Mouse (Mus musculus): ENCODE results near the gene Helt. TPM values are rescaled to one million over a fixed set of nuclear protein-coding genes. Genes with fewer than 3 reads are reported as not detected.
"Not testable (repeated sequence)": the region's sequence is repeated elsewhere in the genome, so short reads cannot be mapped to it uniquely, and the experiment has no call there.

Gene Helt
- polyA plus RNA-seq, 1 experiment from 2014 or later, result not detected

DNA sequence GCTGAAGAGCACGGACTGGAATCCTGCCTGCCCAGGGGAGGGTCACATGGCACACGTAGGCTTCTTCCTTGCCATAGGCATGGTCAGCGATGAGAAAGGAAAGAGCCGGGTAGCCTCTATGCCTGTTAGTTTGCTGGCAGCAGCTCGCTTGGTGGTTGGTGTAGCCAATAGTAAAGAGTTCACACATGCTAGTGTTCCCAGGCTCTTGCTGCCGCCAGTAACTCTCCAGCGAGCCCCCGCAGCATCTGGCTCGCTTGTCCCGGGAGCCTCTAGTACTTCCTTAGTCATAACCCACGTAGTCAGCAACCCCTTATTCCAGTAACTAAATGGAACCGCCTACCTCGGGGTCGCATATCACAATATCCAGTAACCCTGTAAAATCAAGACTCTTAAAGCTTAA lies 17.5 kb downstream of the Helt start:
- H3K27me3 ChIP-seq, result peaks cover 37% of the 10 kb centered on the region
- CTCF ChIA-PET, result interaction anchor here (0.9 to 1.9 kb wide), 4 partner anchors 10 to 66 kb away, joined by 3 to 4 read pairs (median 3); partner anchors contain the start of gene Slc25a4

DNA sequence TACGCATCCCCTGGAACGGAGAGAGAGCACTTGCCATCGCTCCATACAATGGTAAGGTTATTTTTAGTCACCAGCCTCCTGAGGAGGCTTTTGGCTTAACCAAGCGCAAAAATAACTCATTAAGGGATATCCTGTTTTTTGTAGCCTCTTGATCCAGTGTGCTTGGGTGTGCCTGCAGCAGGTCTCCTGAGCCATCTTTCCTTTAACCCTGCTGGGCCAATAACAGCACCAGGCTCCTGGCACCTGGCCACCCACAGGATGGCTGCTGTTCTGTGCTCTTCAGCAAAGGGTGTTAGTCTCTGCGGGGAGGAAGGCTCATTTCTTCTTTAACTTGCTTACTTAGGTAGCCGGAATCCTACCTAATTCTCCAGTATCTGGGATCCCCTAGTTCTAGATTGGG lies 23.7 kb downstream of the Helt start:
- POLR2A ChIA-PET, result no interaction called here
- TF ChIP-seq CTCF (IDR thresholded peaks at IDR 0.05), result no peak
- in situ Hi-C loops (cut with MboI; ENCODE audit: low pct_unique_long_range_greater_than_20kb), result no loop called here
- H3K27me3 ChIP-seq, result peaks cover 29% of the 10 kb centered on the region
- DNase-seq (ENCODE audit: low read depth, low spot score), result no peak
- CTCF ChIA-PET, result no interaction called here
- no peak for ATAC-seq

More for the DNA sequence above, 17.5 kb downstream of the Helt start:
- in situ Hi-C loops (cut with MboI; ENCODE audit: low pct_unique_long_range_greater_than_20kb), result no loop called here
- DNase-seq (ENCODE audit: low read depth, low spot score), result no peak
- no peak for TF ChIP-seq CTCF (IDR thresholded peaks at IDR 0.05)
- no peak for ATAC-seq
- POLR2A ChIA-PET, result no interaction called here

DNA sequence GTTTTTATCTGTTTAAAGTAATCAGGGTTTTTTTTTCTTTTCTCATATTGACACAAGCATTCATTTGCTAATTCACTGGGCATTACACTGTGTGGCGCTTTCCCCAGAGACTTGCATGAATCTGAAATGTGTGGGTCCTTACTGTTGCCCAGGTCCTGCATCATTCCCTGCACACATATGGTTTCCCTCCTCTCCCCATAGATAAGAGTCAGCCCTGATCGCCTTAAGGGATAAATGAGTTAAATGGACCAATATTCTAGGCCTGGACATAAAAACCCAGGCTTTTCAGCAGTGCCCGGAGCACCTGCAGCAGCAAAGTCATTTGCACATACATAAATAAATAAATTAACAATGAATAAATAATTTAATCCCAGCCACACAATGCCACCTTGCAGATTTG lies 24.3 kb downstream of the Helt start:
- TF ChIP-seq CTCF (IDR thresholded peaks at IDR 0.05), result no peak
- DNase-seq (ENCODE audit: low read depth, low spot score), result no peak
- ChIA-PET POLR2A (no interaction called here), CTCF (no interaction called here)
- in situ Hi-C loops (cut with MboI; ENCODE audit: low pct_unique_long_range_greater_than_20kb), result no loop called here
- H3K27me3 ChIP-seq, result peaks cover 35% of the 10 kb centered on the region
- ATAC-seq, result no peak

DNA sequence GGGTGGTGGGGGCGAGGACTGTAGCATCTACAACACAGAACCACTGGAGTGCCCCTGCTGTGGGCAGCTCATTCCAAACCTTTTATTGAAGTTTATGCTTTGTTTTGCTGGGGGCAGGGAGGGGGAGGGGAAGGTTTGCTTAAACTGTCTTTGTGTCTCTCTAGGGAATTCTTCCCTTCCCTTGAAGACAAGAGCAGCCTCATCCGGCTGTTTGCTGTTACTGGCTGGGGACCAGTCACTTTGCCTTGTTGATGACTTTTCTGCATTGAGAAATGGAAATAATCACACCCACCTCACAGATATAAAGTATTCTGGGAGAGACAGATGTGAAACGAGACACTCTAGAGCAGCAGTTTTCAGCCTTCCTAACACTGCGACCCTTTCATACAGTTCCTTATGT lies 27.7 kb downstream of the Helt start:
- ATAC-seq (no peak), DNase-seq (ENCODE audit: low read depth, low spot score) (no peak)
- ChIA-PET CTCF (no interaction called here), POLR2A (no interaction called here)
- peaks cover 47% of the 10 kb centered on the region for H3K27me3 ChIP-seq
- TF ChIP-seq CTCF (IDR thresholded peaks at IDR 0.05), result no peak
- in situ Hi-C loops (cut with MboI; ENCODE audit: low pct_unique_long_range_greater_than_20kb), result no loop called here

DNA sequence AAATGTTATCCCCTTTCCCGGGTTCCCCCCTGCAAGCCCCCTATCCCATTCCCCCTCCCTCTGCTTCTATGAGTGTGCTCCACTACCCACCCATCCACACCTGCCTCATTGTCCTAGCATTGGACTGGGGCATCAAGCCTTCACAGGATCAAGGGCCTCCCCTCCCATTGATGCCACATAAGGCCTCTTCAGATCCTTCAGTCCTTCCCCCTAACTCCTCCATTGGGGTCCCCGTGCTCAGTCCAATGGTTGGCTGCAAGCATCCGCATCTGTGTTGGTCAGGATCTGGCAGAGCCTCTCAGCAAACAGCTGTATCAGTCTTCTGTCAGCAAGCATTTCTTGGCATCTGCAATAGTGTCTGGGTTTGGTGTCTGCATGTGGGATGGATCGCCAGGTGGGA lies 30.3 kb downstream of the Helt start:
- ATAC-seq; in situ Hi-C loops (cut with MboI; ENCODE audit: low pct_unique_long_range_greater_than_20kb); POLR2A ChIA-PET; DNase-seq (ENCODE audit: low read depth, low spot score): not testable (repeated sequence)
- H3K27me3 ChIP-seq, result peaks cover 49% of the 10 kb centered on the region
- CTCF ChIA-PET, result interaction anchor here (0.7 kb wide), 1 partner anchor 103 kb away, joined by 3 read pairs; no protein-coding TSS in a partner anchor

DNA sequence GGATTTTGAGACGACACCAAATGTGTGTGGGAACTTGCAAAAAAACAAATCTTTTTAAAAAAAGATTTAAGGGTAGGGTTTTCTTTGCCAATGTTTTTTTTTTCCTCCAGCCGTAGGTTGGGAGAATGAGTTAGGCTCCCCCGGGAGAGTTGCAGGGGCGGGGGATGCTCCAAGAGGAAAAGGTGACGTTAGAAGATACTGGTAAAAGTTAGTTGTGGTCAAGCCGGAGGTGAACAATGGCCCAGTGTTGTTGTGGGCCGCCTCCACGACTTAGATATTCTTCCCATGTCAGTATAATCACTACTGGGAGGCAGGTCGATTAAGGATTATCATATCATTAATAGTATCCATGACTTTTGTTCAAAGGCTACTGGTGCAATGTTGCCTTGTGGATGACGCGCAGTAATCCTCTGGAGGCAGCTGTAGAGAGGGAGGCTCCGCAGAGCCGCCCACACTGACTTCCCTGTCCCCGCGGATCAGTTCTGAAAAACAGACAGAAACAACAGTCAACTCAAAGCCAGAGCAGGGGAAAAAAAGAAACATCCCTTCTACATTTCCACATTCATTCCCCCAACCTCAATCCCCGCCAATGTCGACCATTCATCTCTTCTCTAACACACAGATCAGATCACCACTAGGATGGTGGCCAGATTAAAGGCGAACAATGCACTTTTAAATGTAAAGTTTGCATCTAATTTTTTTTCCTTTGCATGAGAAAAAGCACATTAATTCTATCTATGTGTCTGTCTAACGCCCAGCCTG lies 36.4 kb downstream of the Helt start:
- ATAC-seq, result no peak
- TF ChIP-seq CTCF (IDR thresholded peaks at IDR 0.05), result no peak
- POLR2A ChIA-PET, result interaction anchor here (0.7 kb wide), 1 partner anchor 149 kb away, joined by 3 read pairs; no protein-coding TSS in a partner anchor

DNA sequence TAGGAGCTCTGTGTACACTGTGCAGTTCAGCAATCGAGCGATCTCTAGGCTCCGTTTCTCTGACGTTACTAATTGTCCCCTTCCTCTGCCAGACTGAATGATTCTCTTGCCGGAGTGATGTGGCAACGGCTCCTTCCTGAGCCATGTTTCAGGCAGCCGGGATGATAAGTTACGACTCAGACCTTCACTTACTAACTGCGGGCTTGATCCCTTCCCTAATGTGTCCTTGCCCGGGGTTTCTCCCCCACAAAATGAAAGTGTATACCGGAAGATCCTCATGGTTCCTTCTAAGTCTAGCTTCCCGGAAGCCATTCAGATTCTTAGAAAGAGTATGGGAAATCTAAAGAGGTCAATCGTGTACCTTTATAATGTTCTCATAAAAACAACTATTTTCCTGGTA lies 42.0 kb downstream of the Helt start:
- ChIA-PET POLR2A (no interaction called here), CTCF (interaction anchor here (0.9 kb wide), 1 partner anchor 23 kb away, joined by 3 read pairs; no protein-coding TSS in a partner anchor)
- in situ Hi-C loops (cut with MboI; ENCODE audit: low pct_unique_long_range_greater_than_20kb), result no loop called here
- DNase-seq (ENCODE audit: low read depth, low spot score), result no peak
- H3K27me3 ChIP-seq, result peaks cover 41% of the 10 kb centered on the region
- no peak for ATAC-seq
- TF ChIP-seq CTCF (IDR thresholded peaks at IDR 0.05), result no peak

More for the DNA sequence above, 36.4 kb downstream of the Helt start:
- no peak for DNase-seq (ENCODE audit: low read depth, low spot score)
- peaks cover 42% of the 10 kb centered on the region for H3K27me3 ChIP-seq
- CTCF ChIA-PET, result no interaction called here
- in situ Hi-C loops (cut with MboI; ENCODE audit: low pct_unique_long_range_greater_than_20kb), result no loop called here

DNA sequence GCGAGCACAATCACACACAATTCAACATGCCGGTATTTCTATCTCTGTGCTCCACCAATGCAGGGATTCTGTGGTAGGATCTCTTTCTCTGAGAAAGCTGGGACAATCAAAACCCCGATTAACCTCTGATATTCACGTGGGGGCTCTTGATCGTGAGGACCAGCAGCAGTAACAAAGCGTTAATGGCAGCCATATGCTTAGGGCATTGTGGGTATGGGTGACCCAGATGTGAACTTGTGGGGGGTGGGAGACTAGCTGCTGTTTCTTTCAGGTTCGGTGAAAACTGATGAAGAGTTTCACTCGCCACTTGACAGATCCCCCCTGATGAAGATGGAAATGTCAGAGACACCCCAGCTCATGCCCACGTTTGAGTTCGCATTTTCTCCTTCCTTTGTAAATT lies 42.9 kb downstream of the Helt start:
- no peak for ATAC-seq
- DNase-seq (ENCODE audit: low read depth, low spot score), result no peak
- no peak for TF ChIP-seq CTCF (IDR thresholded peaks at IDR 0.05)
- CTCF ChIA-PET, result interaction anchor here (0.9 to 2.2 kb wide), 2 partner anchors 10 to 24 kb away, joined by 3 to 5 read pairs; no protein-coding TSS in a partner anchor
- in situ Hi-C loops (cut with MboI; ENCODE audit: low pct_unique_long_range_greater_than_20kb), result no loop called here
- POLR2A ChIA-PET, result no interaction called here
- peaks cover 43% of the 10 kb centered on the region for H3K27me3 ChIP-seq

DNA sequence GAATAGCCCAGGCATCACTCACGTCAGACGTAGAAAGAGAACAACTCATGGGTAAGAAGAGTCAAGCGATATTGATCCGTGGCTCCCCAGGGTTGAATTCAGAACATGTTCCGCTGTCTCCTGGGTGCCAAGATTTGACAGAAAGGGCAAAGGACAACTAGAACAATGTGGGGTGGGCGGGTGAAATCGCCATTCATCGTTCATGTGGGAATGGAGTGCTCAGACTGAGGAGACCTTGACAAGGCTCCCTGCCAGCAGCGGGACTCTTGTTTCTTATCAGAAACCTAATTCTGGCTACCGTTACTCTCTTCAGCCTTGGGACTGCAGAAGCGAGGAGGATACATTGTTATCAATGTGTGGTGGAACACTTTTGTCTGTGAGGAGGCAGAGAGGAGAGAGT lies 48.1 kb downstream of the Helt start:
- TF ChIP-seq CTCF (IDR thresholded peaks at IDR 0.05), result no peak
- in situ Hi-C loops (cut with MboI; ENCODE audit: low pct_unique_long_range_greater_than_20kb), result loop anchor here (5.0 to 10.0 kb wide), 2 partner anchors 41 to 298 kb away; no protein-coding TSS in a partner anchor
- no peak for DNase-seq (ENCODE audit: low read depth, low spot score)

DNA sequence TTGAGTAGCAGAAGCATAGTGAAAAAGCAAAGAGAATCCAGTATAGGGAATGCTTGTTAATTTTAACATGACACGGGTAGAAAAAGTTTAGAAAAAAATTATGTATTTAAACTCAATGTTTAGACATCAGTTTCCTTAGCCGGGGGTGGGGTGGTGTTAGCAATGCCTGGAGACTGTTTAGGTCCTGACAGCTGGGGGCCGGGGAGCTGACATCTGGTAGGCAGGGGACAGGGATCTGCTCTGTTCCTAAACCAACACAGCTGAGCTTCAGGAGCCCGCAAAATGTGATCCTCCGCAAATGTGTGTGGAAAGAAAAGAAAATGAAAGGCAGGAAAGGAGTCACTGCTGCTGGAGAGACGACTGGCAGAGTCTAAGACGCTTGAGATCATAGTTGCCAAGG lies 51.5 kb downstream of the Helt start:
- no peak for DNase-seq (ENCODE audit: low read depth, low spot score)
- ATAC-seq, result no peak

More for the DNA sequence above, 48.1 kb downstream of the Helt start:
- CTCF ChIA-PET, result interaction anchor here (1.8 kb wide), 1 partner anchor 15 kb away, joined by 3 read pairs; no protein-coding TSS in a partner anchor
- peaks cover 48% of the 10 kb centered on the region for H3K27me3 ChIP-seq
- no peak for ATAC-seq
- POLR2A ChIA-PET, result no interaction called here

More for the DNA sequence above, 51.5 kb downstream of the Helt start:
- ChIA-PET POLR2A (no interaction called here), CTCF (no interaction called here)
- TF ChIP-seq CTCF (IDR thresholded peaks at IDR 0.05), result no peak
- in situ Hi-C loops (cut with MboI; ENCODE audit: low pct_unique_long_range_greater_than_20kb), result loop anchor here (5.0 to 10.0 kb wide), 2 partner anchors 64 to 302 kb away; no protein-coding TSS in a partner anchor
- H3K27me3 ChIP-seq, result peaks cover 46% of the 10 kb centered on the region

Other genes starting within 250 kb of the Helt start
- 22.0 TPM for gene Cfap97, start 142.9 kb downstream of the Helt start, polyA plus RNA-seq (2021)
- 38.3 TPM for gene Snx25, start 142.5 kb downstream of the Helt start, polyA plus RNA-seq (2021)
- 650 TPM for gene Slc25a4, start 83.4 kb downstream of the Helt start, polyA plus RNA-seq (2021)
- 43.4 TPM for gene Acsl1, start 176.4 kb upstream of the Helt start, polyA plus RNA-seq (2021)

Measured in Patski (cell line).